In the genomic region with DNA sequence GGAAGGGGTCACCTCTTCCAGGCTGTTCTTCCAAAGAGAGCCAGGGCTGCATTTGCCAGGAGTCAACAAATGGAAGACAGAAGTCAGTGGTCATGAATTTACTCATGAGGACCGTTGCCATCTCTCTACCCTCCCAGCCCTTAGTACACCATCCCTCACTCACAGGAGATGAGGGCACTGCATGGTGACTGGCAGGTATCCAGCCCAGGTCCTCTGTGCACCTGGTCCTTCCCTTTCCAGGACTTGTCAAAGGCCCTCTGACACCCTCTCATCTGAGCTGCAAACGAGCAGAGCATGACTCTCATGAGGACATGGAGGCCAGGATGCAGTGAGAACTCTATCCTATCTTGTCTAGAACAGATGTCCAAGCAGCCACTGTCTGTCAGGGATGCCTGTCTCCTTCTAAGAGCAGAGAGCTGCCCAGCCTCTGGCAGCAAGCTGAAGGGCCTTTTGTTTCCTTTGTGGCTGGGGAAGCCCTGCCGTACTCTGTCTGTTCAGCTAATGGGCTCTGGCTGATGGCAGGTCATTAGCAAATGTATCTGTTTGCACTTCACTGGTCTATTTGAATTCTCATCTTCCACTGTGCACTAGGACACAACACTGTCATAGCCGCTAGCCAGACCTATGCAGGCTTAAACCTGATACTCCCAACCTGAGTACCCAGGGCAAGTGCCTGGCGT, we compare ENCODE assay signal across 14 mouse cellular contexts. TPM values are rescaled to one million over a fixed set of nuclear protein-coding genes. Genes with fewer than 3 reads are reported as not detected.
DNase-seq lines count a peak whose midpoint lies in the region; ATAC-seq and TF ChIP-seq lines count a peak whose summit lies in the region.
"Had no signal": no experiment of that assay in that cellular context is flagged by ENCODE, and none has a peak within 500 bp of the region (broad histone marks: within the 10 kb centered on the region; RNA-seq: fewer than 3 reads in every experiment).

No protein-coding gene starts in this region.

- no peak overlapping the region for H3K9ac ChIP-seq in heart, embryonic 12.5 days
- H3K9ac ChIP-seq in forebrain, embryonic 14.5 days (ENCODE audit: low read length): no peak overlapping the region
- H3K9ac ChIP-seq in midbrain, embryonic 15.5 days: no peak overlapping the region

- peaks cover 88% of the 10 kb centered on the region for H3K4me1 ChIP-seq in heart, embryonic 12.5 days (replicated peaks)
- peaks cover 16% of the 10 kb centered on the region for H3K4me1 ChIP-seq in forebrain, embryonic 14.5 days (ENCODE audit: control insufficient read depth, insufficient read depth, low read length)
- peaks cover 26% of the 10 kb centered on the region; the same call in 1 of the 2 replicates for H3K4me1 ChIP-seq in midbrain, embryonic 15.5 days

- TF ChIP-seq CTCF in brain, embryonic 14.5 days (IDR thresholded peaks at IDR 0.05; ENCODE audit: borderline replicate concordance, extremely low read depth, insufficient read depth, insufficient read length): no peak

- TF ChIP-seq POLR2A in brain, embryonic 14.5 days (IDR thresholded peaks at IDR 0.05; ENCODE audit: borderline replicate concordance, extremely low read depth, insufficient read depth, insufficient read length, poor library complexity, severe bottlenecking): no peak

- no peak for ATAC-seq in heart, embryonic 12.5 days (ENCODE audit: insufficient number of reproducible peaks, low FRiP score)
- peak; percentile 16; the same call in 1 of the 2 replicates for ATAC-seq in forebrain, embryonic 14.5 days
- no peak for ATAC-seq in midbrain, embryonic 15.5 days (replicated peaks)
- no peak for ATAC-seq in activated CD4-positive, CD25-positive, alpha-beta regulatory T cell, adult 4 months

- no peaks in the 10 kb centered on the region for H3K9me3 ChIP-seq in heart, embryonic 12.5 days (replicated peaks)
- H3K9me3 ChIP-seq in forebrain, embryonic 14.5 days (replicated peaks; ENCODE audit: control insufficient read depth, low read length): no peaks in the 10 kb centered on the region
- no peaks in the 10 kb centered on the region for H3K9me3 ChIP-seq in midbrain, embryonic 15.5 days
- H3K9me3 ChIP-seq: limb, embryonic 13.5 days had no signal

- no peak overlapping the region for H3K4me3 ChIP-seq in heart, embryonic 12.5 days
- no peak overlapping the region for H3K4me3 ChIP-seq in forebrain, embryonic 14.5 days (ENCODE audit: low read depth, low read length)
- no peak overlapping the region for H3K4me3 ChIP-seq in midbrain, embryonic 15.5 days
- H3K4me3 ChIP-seq: limb, embryonic 13.5 days had no signal

- no peak overlapping the region for H3K4me2 ChIP-seq in heart, embryonic 12.5 days
- no peak overlapping the region for H3K4me2 ChIP-seq in forebrain, embryonic 14.5 days (ENCODE audit: low read length)
- H3K4me2 ChIP-seq in midbrain, embryonic 15.5 days: no peak overlapping the region
- H3K4me2 ChIP-seq: limb, embryonic 13.5 days had no signal

- intact Hi-C loops in heart, postnatal 10 days (cut with DNase I): no loop called here

- no peaks in the 10 kb centered on the region for H3K27me3 ChIP-seq in heart, embryonic 12.5 days (replicated peaks)
- H3K27me3 ChIP-seq in forebrain, embryonic 14.5 days (replicated peaks; ENCODE audit: control insufficient read depth, insufficient read depth, low read length): no peaks in the 10 kb centered on the region
- no peaks in the 10 kb centered on the region for H3K27me3 ChIP-seq in midbrain, embryonic 15.5 days (replicated peaks)
- H3K27me3 ChIP-seq: limb, embryonic 13.5 days had no signal

- DNase-seq in heart, postnatal 10 days: no peak
- DNase-seq in brain, embryonic 14.5 days (ENCODE audit: low read depth): peak; percentile 81
- peak; percentile 56 for DNase-seq in forebrain, embryonic 14.5 days (ENCODE audit: low spot score)
- no peak for DNase-seq in layer of hippocampus, postnatal 10 days (ENCODE audit: low spot score in 2 of 2)
- DNase-seq in layer of hippocampus, adult 8-10 months (ENCODE audit: low spot score in 2 of 2): no peak
- DNase-seq: cerebellum, adult 8-10 months; heart, postnatal 4 days; lung, adult 2 months; right cerebral cortex, adult 18-20 months had no signal

- WGBS in heart, embryonic 12.5 days: 68% methylated on average over 5 of the region's 5 CpGs
- 32% methylated on average over 5 of the region's 5 CpGs for WGBS in forebrain, embryonic 14.5 days
- 60% methylated on average over 5 of the region's 5 CpGs for WGBS in midbrain, embryonic 15.5 days

- H3K36me3 ChIP-seq in heart, embryonic 12.5 days: no peaks in the 10 kb centered on the region
- H3K36me3 ChIP-seq in forebrain, embryonic 14.5 days (ENCODE audit: control insufficient read depth, insufficient read depth, low read length): no peaks in the 10 kb centered on the region
- no peaks in the 10 kb centered on the region for H3K36me3 ChIP-seq in midbrain, embryonic 15.5 days (replicated peaks)
- H3K36me3 ChIP-seq: limb, embryonic 13.5 days had no signal

- peak overlapping the region; percentile 37; the same call in 1 of the 2 replicates for H3K27ac ChIP-seq in heart, embryonic 12.5 days (ENCODE audit: poor library complexity, severe bottlenecking)
- H3K27ac ChIP-seq in forebrain, embryonic 14.5 days (ENCODE audit: low read depth, low read length): peak overlapping the region; percentile 60
- peak overlapping the region; percentile 26; the same call in 1 of the 2 replicates for H3K27ac ChIP-seq in midbrain, embryonic 15.5 days
- H3K27ac ChIP-seq: kidney, postnatal 0 days; limb, embryonic 13.5 days had no signal

RNA-seq across cellular contexts. Expression of gene Neurl1b, which starts 50.6 kb away (rescaled TPM):
- 2.2 and 2.4 TPM in 2 replicates for polyA plus RNA-seq in heart, embryonic 12.5 days (2016; fragmentation: Nextera tagmentation; extraction: Ambion mirVana)
- 10 to 100 TPM; 23.8 to 24.3 TPM for total RNA-seq in heart, postnatal 10 days (2021)
- 11.7 and 12.2 TPM in 2 replicates for polyA plus RNA-seq in brain, embryonic 14.5 days (2012; rRNA removed)
- polyA plus RNA-seq in forebrain, embryonic 14.5 days (2014; fragmentation: Nextera tagmentation; extraction: Ambion mirVana): 2.0 and 3.2 TPM in 2 replicates
- 1.9 and 2.2 TPM in 2 replicates for polyA plus RNA-seq in midbrain, embryonic 15.5 days (2015; fragmentation: Nextera tagmentation; extraction: Ambion mirVana)
- 10 to 100 TPM; 87.9 to 88.7 TPM for total RNA-seq in layer of hippocampus, postnatal 10 days (2021)
- under 1 TPM; 0.33 to 0.57 TPM for polyA plus RNA-seq in activated CD4-positive, CD25-positive, alpha-beta regulatory T cell, adult 4 months (2017; shearing (Covaris generic))
- total RNA-seq in layer of hippocampus, adult 8-10 months (2022): 10 to 100 TPM; 61.3 to 87.0 (median 69.3) TPM

Comparison
In these comparisons a context has a peak if more than half of its experiments do, and no peak if none do; other contexts are left out.
1. DNase-seq: peak in brain, embryonic 14.5 days (single experiment) and forebrain, embryonic 14.5 days (single experiment); none in heart, postnatal 10 days (0 of 2), layer of hippocampus, postnatal 10 days (0 of 2) and layer of hippocampus, adult 8-10 months (0 of 2).
2. Peak in every context shown above with its lines, with median percentiles within 50 percentile points of each other: H3K27ac ChIP-seq.